Mouse (Mus musculus): Measurements from ENCODE around the gene Elavl1. TPM values are rescaled to one million over a fixed set of nuclear protein-coding genes. Genes with fewer than 3 reads are reported as not detected.

Gene Elavl1
- polyA plus RNA-seq, 1 experiment from 2014 or later, result 319 TPM

- Histone ChIP-seq H3K27ac (ENCODE audit: low read depth) (no peak overlapping the region), H3K9me3 (ENCODE audit: low read depth, low read length) (no peaks in the 10 kb centered on the region), H3K27me3 (ENCODE audit: insufficient read depth, low read length) (no peaks in the 10 kb centered on the region), H3K4me3 (ENCODE audit: low read depth, low read length) (no peak overlapping the region), H3K4me1 (ENCODE audit: insufficient read depth) (no peaks in the 10 kb centered on the region), H3K36me3 (ENCODE audit: insufficient read depth) (no peaks in the 10 kb centered on the region), H3K4me2 (no peak overlapping the region), H3K9ac (no peak overlapping the region)
- no peak for ATAC-seq (ENCODE audit: insufficient read depth)
- no peak for TF ChIP-seq CTCF (IDR thresholded peaks at IDR 0.05; ENCODE audit: low read depth)
- WGBS, result 50% methylated on average over 7 of the region's 7 CpGs
- DNase-seq, result no peak
Observed at GRCm38 (mm10) chr8:4347661-4348060, 22.4 kb upstream of the Elavl1 start.

DNA sequence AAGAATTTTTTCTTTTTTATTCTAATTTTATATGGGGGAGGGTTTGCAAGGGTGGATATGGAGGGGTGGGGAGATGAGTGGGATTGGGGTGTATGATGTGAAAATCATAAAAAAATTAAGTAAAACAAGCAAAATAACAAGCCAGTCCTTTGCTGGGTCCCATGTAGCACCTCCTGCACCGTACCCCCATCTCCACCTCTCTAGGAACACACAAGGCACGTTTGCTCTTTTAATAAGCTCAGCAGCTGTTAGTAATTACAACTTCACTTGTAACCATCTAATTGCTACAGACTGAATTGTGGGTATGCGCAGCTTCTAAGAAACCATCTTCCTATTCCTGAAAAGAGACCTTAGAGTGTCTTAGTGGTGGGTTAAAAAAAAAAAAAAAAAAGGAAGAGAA, 15.0 kb upstream of the Elavl1 start:
- Histone ChIP-seq H3K27ac (ENCODE audit: low read depth) (no peak overlapping the region), H3K9ac (no peak overlapping the region), H3K4me2 (no peak overlapping the region), H3K36me3 (ENCODE audit: insufficient read depth) (peaks cover 37% of the 10 kb centered on the region), H3K9me3 (ENCODE audit: low read depth, low read length) (no peaks in the 10 kb centered on the region), H3K4me3 (ENCODE audit: low read depth, low read length) (no peak overlapping the region), H3K27me3 (ENCODE audit: insufficient read depth, low read length) (no peaks in the 10 kb centered on the region), H3K4me1 (ENCODE audit: insufficient read depth) (no peaks in the 10 kb centered on the region)
- WGBS, result 88% methylated on average over 3 of the region's 3 CpGs
- no peak for DNase-seq
- TF ChIP-seq CTCF (IDR thresholded peaks at IDR 0.05; ENCODE audit: low read depth), result no peak
- ATAC-seq (ENCODE audit: insufficient read depth), result no peak

- no peak overlapping the region for H3K4me3 ChIP-seq (ENCODE audit: low read depth, low read length)
- ATAC-seq (ENCODE audit: insufficient read depth), result no peak
- H3K36me3 ChIP-seq (ENCODE audit: insufficient read depth), result peaks cover 74% of the 10 kb centered on the region
- H3K4me1 ChIP-seq (ENCODE audit: insufficient read depth), result no peaks in the 10 kb centered on the region
- no peak overlapping the region for H3K27ac ChIP-seq (ENCODE audit: low read depth)
- H3K27me3 ChIP-seq (ENCODE audit: insufficient read depth, low read length), result no peaks in the 10 kb centered on the region
- TF ChIP-seq CTCF (IDR thresholded peaks at IDR 0.05; ENCODE audit: low read depth), result no peak
- WGBS, result 78% methylated on average over 2 of the region's 2 CpGs
- H3K9ac ChIP-seq, result no peak overlapping the region
- H3K4me2 ChIP-seq, result no peak overlapping the region
- DNase-seq, result no peak
- no peaks in the 10 kb centered on the region for H3K9me3 ChIP-seq (ENCODE audit: low read depth, low read length)
Observed at GRCm38 (mm10) chr8:4335678-4336077, 10.5 kb upstream of the Elavl1 start.

- H3K4me3 ChIP-seq (ENCODE audit: low read depth, low read length), result no peak overlapping the region
- 97% methylated on average over 1 of the region's 1 CpGs for WGBS
- no peak for TF ChIP-seq CTCF (IDR thresholded peaks at IDR 0.05; ENCODE audit: low read depth)
- H3K4me2 ChIP-seq, result no peak overlapping the region
- no peaks in the 10 kb centered on the region for H3K4me1 ChIP-seq (ENCODE audit: insufficient read depth)
- no peaks in the 10 kb centered on the region for H3K9me3 ChIP-seq (ENCODE audit: low read depth, low read length)
- no peak overlapping the region for H3K9ac ChIP-seq
- H3K36me3 ChIP-seq (ENCODE audit: insufficient read depth), result peaks cover 85% of the 10 kb centered on the region
- DNase-seq (no peak), ATAC-seq (ENCODE audit: insufficient read depth) (no peak)
- H3K27ac ChIP-seq (ENCODE audit: low read depth), result no peak overlapping the region
- H3K27me3 ChIP-seq (ENCODE audit: insufficient read depth, low read length), result no peaks in the 10 kb centered on the region
Observed at GRCm38 (mm10) chr8:4333966-4334365, 8.8 kb upstream of the Elavl1 start.

GRCm38 (mm10) chr8:4329000-4329399, 3.8 kb upstream of the Elavl1 start:
- H3K4me2 ChIP-seq, result no peak overlapping the region
- ATAC-seq (ENCODE audit: insufficient read depth) (no peak), DNase-seq (peak; percentile 65)
- 78% methylated on average over 5 of the region's 5 CpGs for WGBS
- peaks cover 62% of the 10 kb centered on the region for H3K36me3 ChIP-seq (ENCODE audit: insufficient read depth)
- H3K27ac ChIP-seq (ENCODE audit: low read depth), result no peak overlapping the region
- H3K4me1 ChIP-seq (ENCODE audit: insufficient read depth), result no peaks in the 10 kb centered on the region
- no peak overlapping the region for H3K4me3 ChIP-seq (ENCODE audit: low read depth, low read length)
- no peak for TF ChIP-seq CTCF (IDR thresholded peaks at IDR 0.05; ENCODE audit: low read depth)
- no peaks in the 10 kb centered on the region for H3K9me3 ChIP-seq (ENCODE audit: low read depth, low read length)
- no peaks in the 10 kb centered on the region for H3K27me3 ChIP-seq (ENCODE audit: insufficient read depth, low read length)
- no peak overlapping the region for H3K9ac ChIP-seq

DNA sequence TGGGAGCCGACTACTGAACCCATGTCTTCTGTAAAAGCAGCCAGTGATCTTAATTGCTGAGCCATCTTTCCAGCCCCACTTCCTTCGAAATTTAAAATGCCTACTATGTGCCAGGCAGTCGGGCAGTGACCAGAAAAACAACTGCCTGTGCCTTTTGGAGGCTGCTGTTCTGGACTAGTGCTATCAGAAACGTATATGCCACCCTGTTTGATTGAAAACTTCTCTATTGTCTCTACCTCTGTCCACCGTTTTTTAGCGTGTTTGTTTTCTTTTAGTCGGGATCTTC, 481 bp upstream of the Elavl1 start:
- no peak for TF ChIP-seq CTCF (IDR thresholded peaks at IDR 0.05; ENCODE audit: low read depth)
- ATAC-seq (ENCODE audit: insufficient read depth) (no peak), DNase-seq (no peak)
- H3K4me2 ChIP-seq, result peak overlapping the region; percentile 70
- H3K36me3 ChIP-seq (ENCODE audit: insufficient read depth), result peaks cover 48% of the 10 kb centered on the region
- 31% methylated on average over 7 of the region's 7 CpGs for WGBS
- H3K9me3 ChIP-seq (ENCODE audit: low read depth, low read length), result no peaks in the 10 kb centered on the region
- H3K27me3 ChIP-seq (ENCODE audit: insufficient read depth, low read length), result no peaks in the 10 kb centered on the region
- peak overlapping the region; percentile 98 for H3K9ac ChIP-seq
- peaks cover 7% of the 10 kb centered on the region for H3K4me1 ChIP-seq (ENCODE audit: insufficient read depth)
- H3K4me3 ChIP-seq (ENCODE audit: low read depth, low read length), result peak overlapping the region; percentile 96
- peak overlapping the region; percentile 83; the same call in 1 of the 2 replicates for H3K27ac ChIP-seq (ENCODE audit: low read depth)

DNA sequence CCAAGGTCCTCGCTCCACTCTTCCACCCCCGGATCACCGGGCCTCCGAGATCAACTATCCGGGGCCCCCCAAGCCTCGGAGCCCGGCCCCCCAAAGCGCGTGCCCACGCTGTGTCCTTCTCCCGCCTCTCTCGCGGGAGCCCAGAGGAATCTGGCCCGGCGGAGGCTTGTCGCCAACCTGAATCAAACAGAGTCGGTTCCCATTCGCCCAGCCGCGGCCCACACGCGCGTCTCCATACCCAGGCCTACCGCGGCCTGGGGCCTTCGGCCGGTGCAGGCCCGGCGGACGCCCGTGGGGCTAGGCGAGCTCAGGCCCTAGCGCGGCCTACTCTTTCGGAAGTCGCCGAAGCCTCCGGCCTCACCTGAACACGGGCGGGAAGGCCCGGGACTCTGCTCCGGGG, 688 bp downstream of the Elavl1 start:
- peaks cover 51% of the 10 kb centered on the region for H3K36me3 ChIP-seq (ENCODE audit: insufficient read depth)
- no peaks in the 10 kb centered on the region for H3K9me3 ChIP-seq (ENCODE audit: low read depth, low read length)
- H3K4me1 ChIP-seq (ENCODE audit: insufficient read depth), result peaks cover 7% of the 10 kb centered on the region
- H3K27ac ChIP-seq (ENCODE audit: low read depth), result peak overlapping the region; percentile 89
- peak; percentile 73 for ATAC-seq (ENCODE audit: insufficient read depth)
- no peak for TF ChIP-seq CTCF (IDR thresholded peaks at IDR 0.05; ENCODE audit: low read depth)
- peak overlapping the region; percentile 91 for H3K4me2 ChIP-seq
- under 1% methylated on average over 41 of the region's 42 CpGs for WGBS
- no peaks in the 10 kb centered on the region for H3K27me3 ChIP-seq (ENCODE audit: insufficient read depth, low read length)
- H3K4me3 ChIP-seq (ENCODE audit: low read depth, low read length), result peak overlapping the region; percentile 96
- DNase-seq, result no peak
- peak overlapping the region; percentile 98 for H3K9ac ChIP-seq

DNA sequence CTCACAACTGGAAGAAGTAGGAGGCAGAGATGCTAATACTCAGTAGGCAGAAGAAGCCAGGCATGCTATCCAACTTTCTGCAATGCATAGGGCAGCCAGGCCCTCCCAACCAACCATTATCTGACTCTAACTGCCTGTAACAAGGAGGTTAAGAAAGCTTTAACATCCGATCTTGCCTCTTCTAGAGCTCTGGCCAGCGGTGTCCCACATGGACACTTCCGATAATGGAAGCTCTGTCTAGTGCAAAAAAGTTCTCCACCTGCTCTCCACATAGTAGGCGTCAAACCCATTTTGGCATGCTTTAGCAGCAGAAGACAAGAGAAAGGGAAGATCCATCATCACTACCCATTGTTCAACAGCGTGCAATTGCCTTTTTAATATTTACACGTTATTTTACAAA, 1.3 kb downstream of the Elavl1 start:
- peaks cover 49% of the 10 kb centered on the region for H3K36me3 ChIP-seq (ENCODE audit: insufficient read depth)
- H3K9ac ChIP-seq, result peak overlapping the region; percentile 98
- peak overlapping the region; percentile 91 for H3K4me2 ChIP-seq
- H3K4me1 ChIP-seq (ENCODE audit: insufficient read depth), result peaks cover 7% of the 10 kb centered on the region
- peak overlapping the region; percentile 96 for H3K4me3 ChIP-seq (ENCODE audit: low read depth, low read length)
- DNase-seq, result no peak
- H3K9me3 ChIP-seq (ENCODE audit: low read depth, low read length), result no peaks in the 10 kb centered on the region
- TF ChIP-seq CTCF (IDR thresholded peaks at IDR 0.05; ENCODE audit: low read depth), result no peak
- no peaks in the 10 kb centered on the region for H3K27me3 ChIP-seq (ENCODE audit: insufficient read depth, low read length)
- 0 out of 2 replicates have a peak overlapping the region, but pooled peaks have one; percentile 89 for H3K27ac ChIP-seq (ENCODE audit: low read depth)
- ATAC-seq (ENCODE audit: insufficient read depth), result no peak
- WGBS, result 3% methylated on average over 6 of the region's 6 CpGs
